In the genomic region with DNA sequence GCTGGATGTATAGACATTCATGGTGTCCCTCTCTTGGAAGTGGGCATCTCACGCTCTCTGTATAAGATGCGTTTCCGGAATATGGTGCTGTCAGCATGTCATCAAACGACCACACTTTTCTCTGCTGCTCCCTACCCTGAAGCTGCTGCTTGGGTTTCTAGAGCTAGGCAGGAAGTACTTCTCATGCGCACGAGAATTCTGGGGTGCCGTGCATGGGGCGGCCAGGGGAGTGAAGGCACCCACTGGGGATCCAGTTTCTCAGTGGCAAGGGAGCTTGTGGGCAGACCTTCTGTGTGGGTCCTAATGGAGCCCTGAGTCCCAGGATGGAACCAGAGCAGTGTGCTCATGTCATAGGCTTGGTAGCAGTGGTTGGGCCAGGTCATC, we compare ENCODE assay signal across 7 mouse cellular contexts.
A peak's percentile ranks its signal among the peaks of the same experiment; 100 is the strongest.
DNase-seq lines count a peak whose midpoint lies in the region; ATAC-seq lines count a peak whose summit lies in the region.

No protein-coding gene starts in this region.

- 73% methylated on average over 8 of the region's 8 CpGs for WGBS in liver, embryonic 11.5 days
- 68% methylated on average over 8 of the region's 8 CpGs for WGBS in liver, embryonic 12.5 days (ENCODE audit: insufficient replicate concordance)
- WGBS in forebrain, embryonic 14.5 days = 83% methylated on average over 8 of the region's 8 CpGs
- 71% methylated on average over 8 of the region's 8 CpGs for WGBS in intestine, embryonic 16.5 days
- WGBS in stomach, embryonic 16.5 days = 67% methylated on average over 8 of the region's 8 CpGs

- no peak overlapping the region for H3K4me3 ChIP-seq in liver, embryonic 11.5 days (ENCODE audit: low read depth, low read length)
- H3K4me3 ChIP-seq in liver, embryonic 12.5 days = no peak overlapping the region
- no peak overlapping the region for H3K4me3 ChIP-seq in forebrain, embryonic 14.5 days (ENCODE audit: low read depth, low read length)
- no peak overlapping the region; the same call in 1 of the 2 replicates for H3K4me3 ChIP-seq in intestine, embryonic 16.5 days (ENCODE audit: low read length)
- no peak overlapping the region for H3K4me3 ChIP-seq in stomach, embryonic 16.5 days (replicated peaks; ENCODE audit: low read length)

- no peaks in the 10 kb centered on the region for H3K4me1 ChIP-seq in liver, embryonic 11.5 days (replicated peaks; ENCODE audit: control insufficient read depth, insufficient read depth, low read length)
- H3K4me1 ChIP-seq in liver, embryonic 12.5 days = no peaks in the 10 kb centered on the region
- H3K4me1 ChIP-seq in forebrain, embryonic 14.5 days (ENCODE audit: control insufficient read depth, insufficient read depth, low read length) = 0 out of 2 replicates have a peak, but pooled peaks cover 4% of the 10 kb centered on the region
- peaks cover 4% of the 10 kb centered on the region for H3K4me1 ChIP-seq in intestine, embryonic 16.5 days (ENCODE audit: control insufficient read depth, insufficient read depth, low read length)
- H3K4me1 ChIP-seq in stomach, embryonic 16.5 days (ENCODE audit: control insufficient read depth, insufficient read depth, low read length) = no peaks in the 10 kb centered on the region

- DNase-seq in liver, embryonic 11.5 days (ENCODE audit: low spot score) = no peak
- DNase-seq in forebrain, embryonic 14.5 days (ENCODE audit: low spot score) = no peak
- no peak for DNase-seq in MN1 (ENCODE audit: low spot score)
- no peak for DNase-seq in ovary, postnatal 36 days (ENCODE audit: low spot score)

- no peaks in the 10 kb centered on the region for H3K9me3 ChIP-seq in liver, embryonic 11.5 days (ENCODE audit: control insufficient read depth, low read length)
- no peaks in the 10 kb centered on the region for H3K9me3 ChIP-seq in liver, embryonic 12.5 days (replicated peaks)
- H3K9me3 ChIP-seq in forebrain, embryonic 14.5 days (replicated peaks; ENCODE audit: control insufficient read depth, low read length) = no peaks in the 10 kb centered on the region
- H3K9me3 ChIP-seq in intestine, embryonic 16.5 days (ENCODE audit: control insufficient read depth, low read length) = no peaks in the 10 kb centered on the region
- H3K9me3 ChIP-seq in stomach, embryonic 16.5 days (replicated peaks; ENCODE audit: control insufficient read depth, low read length) = no peaks in the 10 kb centered on the region

- no peak overlapping the region for H3K9ac ChIP-seq in liver, embryonic 11.5 days (ENCODE audit: low read depth, low read length)
- no peak overlapping the region for H3K9ac ChIP-seq in liver, embryonic 12.5 days
- H3K9ac ChIP-seq in forebrain, embryonic 14.5 days (ENCODE audit: low read length) = peak overlapping the region; percentile 41
- H3K9ac ChIP-seq in intestine, embryonic 16.5 days (ENCODE audit: low read depth, low read length) = peak overlapping the region; percentile 29; the same call in 1 of the 2 replicates
- H3K9ac ChIP-seq in stomach, embryonic 16.5 days (ENCODE audit: low read length) = no peak overlapping the region

- H3K36me3 ChIP-seq in liver, embryonic 11.5 days (ENCODE audit: control insufficient read depth, insufficient read depth, low read length) = no peaks in the 10 kb centered on the region
- H3K36me3 ChIP-seq in liver, embryonic 12.5 days = no peaks in the 10 kb centered on the region
- no peaks in the 10 kb centered on the region for H3K36me3 ChIP-seq in forebrain, embryonic 14.5 days (ENCODE audit: control insufficient read depth, insufficient read depth, low read length)
- H3K36me3 ChIP-seq in intestine, embryonic 16.5 days (ENCODE audit: control insufficient read depth, insufficient read depth, low read length) = no peaks in the 10 kb centered on the region
- no peaks in the 10 kb centered on the region for H3K36me3 ChIP-seq in stomach, embryonic 16.5 days (ENCODE audit: control insufficient read depth, insufficient read depth, low read length)

- H3K27me3 ChIP-seq in liver, embryonic 11.5 days (replicated peaks; ENCODE audit: control insufficient read depth, insufficient read depth, low read length) = no peaks in the 10 kb centered on the region
- H3K27me3 ChIP-seq in liver, embryonic 12.5 days (replicated peaks) = no peaks in the 10 kb centered on the region
- no peaks in the 10 kb centered on the region for H3K27me3 ChIP-seq in forebrain, embryonic 14.5 days (replicated peaks; ENCODE audit: control insufficient read depth, insufficient read depth, low read length)
- H3K27me3 ChIP-seq in intestine, embryonic 16.5 days (replicated peaks; ENCODE audit: control insufficient read depth, insufficient read depth, low read length) = no peaks in the 10 kb centered on the region
- no peaks in the 10 kb centered on the region for H3K27me3 ChIP-seq in stomach, embryonic 16.5 days (ENCODE audit: control insufficient read depth, insufficient read depth, low read length)

- ATAC-seq in liver, embryonic 11.5 days (replicated peaks; ENCODE audit: low FRiP score) = no peak
- no peak for ATAC-seq in liver, embryonic 12.5 days
- peak; percentile 1; the same call in 1 of the 2 replicates for ATAC-seq in forebrain, embryonic 14.5 days
- 0 out of 2 replicates have a peak, but pooled peaks have one; percentile 6 for ATAC-seq in intestine, embryonic 16.5 days
- no peak for ATAC-seq in stomach, embryonic 16.5 days (ENCODE audit: insufficient read depth, low FRiP score)

- H3K27ac ChIP-seq in liver, embryonic 11.5 days (ENCODE audit: low read depth, low read length) = no peak overlapping the region
- H3K27ac ChIP-seq in liver, embryonic 12.5 days = no peak overlapping the region
- peak overlapping the region; percentile 46; the same call in 1 of the 2 replicates for H3K27ac ChIP-seq in forebrain, embryonic 14.5 days (ENCODE audit: low read depth, low read length)
- no peak overlapping the region for H3K27ac ChIP-seq in intestine, embryonic 16.5 days (ENCODE audit: low read length)
- no peak overlapping the region for H3K27ac ChIP-seq in stomach, embryonic 16.5 days (ENCODE audit: low read length)

- peak overlapping the region; percentile 36 for H3K4me2 ChIP-seq in liver, embryonic 11.5 days
- H3K4me2 ChIP-seq in liver, embryonic 12.5 days = no peak overlapping the region
- peak overlapping the region; percentile 47 for H3K4me2 ChIP-seq in forebrain, embryonic 14.5 days (ENCODE audit: low read length)
- H3K4me2 ChIP-seq in intestine, embryonic 16.5 days (ENCODE audit: low read depth, low read length) = peak overlapping the region; percentile 53
- peak overlapping the region; percentile 50 for H3K4me2 ChIP-seq in stomach, embryonic 16.5 days (ENCODE audit: low read depth, low read length)

Comparison
In these comparisons a context has a peak if more than half of its experiments do, and no peak if none do; other contexts are left out.
1. ATAC-seq: peak in forebrain, embryonic 14.5 days (single experiment) and intestine, embryonic 16.5 days (single experiment); none in liver, embryonic 11.5 days (single experiment), liver, embryonic 12.5 days (single experiment) and stomach, embryonic 16.5 days (single experiment).
2. H3K9ac ChIP-seq: peak in forebrain, embryonic 14.5 days (single experiment) and intestine, embryonic 16.5 days (single experiment); none in liver, embryonic 11.5 days (single experiment), liver, embryonic 12.5 days (single experiment) and stomach, embryonic 16.5 days (single experiment).